Mouse (Mus musculus): ENCODE results near the gene Ipo11. TPM values are rescaled to one million over a fixed set of nuclear protein-coding genes. Genes with fewer than 3 reads are reported as not detected.

Gene Ipo11
- polyA plus RNA-seq, 1 experiment from 2014 or later, result 61.5 TPM

- H3K36me3 ChIP-seq (ENCODE audit: control insufficient read depth, insufficient read depth), result peaks cover 14% of the 10 kb centered on the region
- no peak overlapping the region for H3K9ac ChIP-seq (ENCODE audit: low read length)
- ATAC-seq (replicated peaks; ENCODE audit: extremely low read depth, insufficient read depth, low FRiP score), result no peak
- H3K9me3 ChIP-seq (replicated peaks; ENCODE audit: control insufficient read depth, low read length), result peaks cover 7% of the 10 kb centered on the region
- no peak overlapping the region for H3K27ac ChIP-seq (ENCODE audit: low read length)
- H3K27me3 ChIP-seq (ENCODE audit: control insufficient read depth, insufficient read depth, low read length), result no peaks in the 10 kb centered on the region
- no peak overlapping the region for H3K4me3 ChIP-seq (ENCODE audit: low read length)
- no peaks in the 10 kb centered on the region for H3K4me1 ChIP-seq (ENCODE audit: control insufficient read depth, insufficient read depth, low read length)
- 93% methylated on average over 7 of the region's 7 CpGs for WGBS
- no peak overlapping the region for H3K4me2 ChIP-seq (ENCODE audit: low read depth, low read length)
Observed at GRCm38 (mm10) chr13:106788817-106789216, 147.9 kb downstream of the Ipo11 start.

- H3K36me3 ChIP-seq (ENCODE audit: control insufficient read depth, insufficient read depth), result no peaks in the 10 kb centered on the region
- no peak for ATAC-seq (replicated peaks; ENCODE audit: extremely low read depth, insufficient read depth, low FRiP score)
- no peaks in the 10 kb centered on the region for H3K9me3 ChIP-seq (replicated peaks; ENCODE audit: control insufficient read depth, low read length)
- H3K27me3 ChIP-seq (ENCODE audit: control insufficient read depth, insufficient read depth, low read length), result no peaks in the 10 kb centered on the region
- no peak overlapping the region for H3K4me2 ChIP-seq (ENCODE audit: low read depth, low read length)
- no peak overlapping the region for H3K27ac ChIP-seq (ENCODE audit: low read length)
- WGBS, result 83% methylated on average over 10 of the region's 10 CpGs
- H3K4me3 ChIP-seq (ENCODE audit: low read length), result no peak overlapping the region
- H3K4me1 ChIP-seq (ENCODE audit: control insufficient read depth, insufficient read depth, low read length), result no peaks in the 10 kb centered on the region
- no peak overlapping the region for H3K9ac ChIP-seq (ENCODE audit: low read length)
Observed at GRCm38 (mm10) chr13:106768807-106769206, 168.0 kb downstream of the Ipo11 start.

- H3K4me1 ChIP-seq (ENCODE audit: control insufficient read depth, insufficient read depth, low read length), result peaks cover 15% of the 10 kb centered on the region
- no peak overlapping the region for H3K27ac ChIP-seq (ENCODE audit: low read length)
- ATAC-seq (replicated peaks; ENCODE audit: extremely low read depth, insufficient read depth, low FRiP score), result no peak
- no peaks in the 10 kb centered on the region for H3K27me3 ChIP-seq (ENCODE audit: control insufficient read depth, insufficient read depth, low read length)
- no peak overlapping the region for H3K4me3 ChIP-seq (ENCODE audit: low read length)
- no peaks in the 10 kb centered on the region for H3K36me3 ChIP-seq (ENCODE audit: control insufficient read depth, insufficient read depth)
- H3K9me3 ChIP-seq (replicated peaks; ENCODE audit: control insufficient read depth, low read length), result no peaks in the 10 kb centered on the region
- 50% methylated on average over 1 of the region's 1 CpGs for WGBS
- H3K9ac ChIP-seq (ENCODE audit: low read length), result no peak overlapping the region
- H3K4me2 ChIP-seq (ENCODE audit: low read depth, low read length), result no peak overlapping the region
Observed at GRCm38 (mm10) chr13:106762611-106763010, 174.1 kb downstream of the Ipo11 start.

- no peak overlapping the region for H3K27ac ChIP-seq (ENCODE audit: low read length)
- ATAC-seq (replicated peaks; ENCODE audit: extremely low read depth, insufficient read depth, low FRiP score), result no peak
- no peak overlapping the region for H3K9ac ChIP-seq (ENCODE audit: low read length)
- H3K27me3 ChIP-seq (ENCODE audit: control insufficient read depth, insufficient read depth, low read length), result no peaks in the 10 kb centered on the region
- H3K4me1 ChIP-seq (ENCODE audit: control insufficient read depth, insufficient read depth, low read length), result peaks cover 15% of the 10 kb centered on the region
- no peak overlapping the region for H3K4me2 ChIP-seq (ENCODE audit: low read depth, low read length)
- no peaks in the 10 kb centered on the region for H3K9me3 ChIP-seq (replicated peaks; ENCODE audit: control insufficient read depth, low read length)
- H3K36me3 ChIP-seq (ENCODE audit: control insufficient read depth, insufficient read depth), result no peaks in the 10 kb centered on the region
- WGBS, result 100% methylated on average over 1 of the region's 1 CpGs
- H3K4me3 ChIP-seq (ENCODE audit: low read length), result no peak overlapping the region
Observed at GRCm38 (mm10) chr13:106761661-106762060, 175.1 kb downstream of the Ipo11 start.

- Histone ChIP-seq H3K4me3 (ENCODE audit: low read length) (no peak overlapping the region), H3K9me3 (replicated peaks; ENCODE audit: control insufficient read depth, low read length) (no peaks in the 10 kb centered on the region), H3K36me3 (ENCODE audit: control insufficient read depth, insufficient read depth) (no peaks in the 10 kb centered on the region), H3K27me3 (ENCODE audit: control insufficient read depth, insufficient read depth, low read length) (no peaks in the 10 kb centered on the region), H3K9ac (ENCODE audit: low read length) (no peak overlapping the region), H3K27ac (ENCODE audit: low read length) (peak overlapping the region; percentile 59), H3K4me1 (ENCODE audit: control insufficient read depth, insufficient read depth, low read length) (peaks cover 15% of the 10 kb centered on the region), H3K4me2 (ENCODE audit: low read depth, low read length) (peak overlapping the region; percentile 4)
- ATAC-seq (replicated peaks; ENCODE audit: extremely low read depth, insufficient read depth, low FRiP score), result peak; percentile 77
- WGBS, result 39% methylated on average over 14 of the region's 14 CpGs
Observed at GRCm38 (mm10) chr13:106760232-106760875, 176.4 kb downstream of the Ipo11 start.

- Histone ChIP-seq H3K27me3 (ENCODE audit: control insufficient read depth, insufficient read depth, low read length) (no peaks in the 10 kb centered on the region), H3K4me1 (ENCODE audit: control insufficient read depth, insufficient read depth, low read length) (peaks cover 8% of the 10 kb centered on the region), H3K36me3 (ENCODE audit: control insufficient read depth, insufficient read depth) (no peaks in the 10 kb centered on the region), H3K9ac (ENCODE audit: low read length) (no peak overlapping the region), H3K27ac (ENCODE audit: low read length) (no peak overlapping the region), H3K4me2 (ENCODE audit: low read depth, low read length) (no peak overlapping the region), H3K9me3 (replicated peaks; ENCODE audit: control insufficient read depth, low read length) (no peaks in the 10 kb centered on the region; the same call in 1 of the 2 replicates), H3K4me3 (ENCODE audit: low read length) (no peak overlapping the region)
- WGBS, result 57% methylated on average over 5 of the region's 5 CpGs
- ATAC-seq (replicated peaks; ENCODE audit: extremely low read depth, insufficient read depth, low FRiP score), result no peak
Observed at GRCm38 (mm10) chr13:106755892-106756291, 180.9 kb downstream of the Ipo11 start.

- Histone ChIP-seq H3K27ac (ENCODE audit: low read length) (no peak overlapping the region), H3K9ac (ENCODE audit: low read length) (no peak overlapping the region), H3K4me1 (ENCODE audit: control insufficient read depth, insufficient read depth, low read length) (no peaks in the 10 kb centered on the region), H3K36me3 (ENCODE audit: control insufficient read depth, insufficient read depth) (no peaks in the 10 kb centered on the region), H3K4me3 (ENCODE audit: low read length) (no peak overlapping the region), H3K9me3 (replicated peaks; ENCODE audit: control insufficient read depth, low read length) (no peaks in the 10 kb centered on the region; the same call in 1 of the 2 replicates), H3K27me3 (ENCODE audit: control insufficient read depth, insufficient read depth, low read length) (no peaks in the 10 kb centered on the region), H3K4me2 (ENCODE audit: low read depth, low read length) (no peak overlapping the region)
- ATAC-seq (replicated peaks; ENCODE audit: extremely low read depth, insufficient read depth, low FRiP score), result no peak
- WGBS, result 71% methylated on average over 3 of the region's 3 CpGs
Observed at GRCm38 (mm10) chr13:106754216-106754615, 182.5 kb downstream of the Ipo11 start.

GRCm38 (mm10) chr13:106751951-106752350 lies 184.8 kb downstream of the Ipo11 start:
- no peak overlapping the region for H3K4me2 ChIP-seq (ENCODE audit: low read depth, low read length)
- 82% methylated on average over 1 of the region's 1 CpGs for WGBS
- H3K36me3 ChIP-seq (ENCODE audit: control insufficient read depth, insufficient read depth), result no peaks in the 10 kb centered on the region
- H3K27ac ChIP-seq (ENCODE audit: low read length), result no peak overlapping the region
- no peak for ATAC-seq (replicated peaks; ENCODE audit: extremely low read depth, insufficient read depth, low FRiP score)
- no peaks in the 10 kb centered on the region; the same call in 1 of the 2 replicates for H3K9me3 ChIP-seq (replicated peaks; ENCODE audit: control insufficient read depth, low read length)
- no peaks in the 10 kb centered on the region for H3K27me3 ChIP-seq (ENCODE audit: control insufficient read depth, insufficient read depth, low read length)
- H3K4me3 ChIP-seq (ENCODE audit: low read length), result no peak overlapping the region
- no peaks in the 10 kb centered on the region for H3K4me1 ChIP-seq (ENCODE audit: control insufficient read depth, insufficient read depth, low read length)
- H3K9ac ChIP-seq (ENCODE audit: low read length), result no peak overlapping the region

GRCm38 (mm10) chr13:106746823-106747222 lies 189.9 kb downstream of the Ipo11 start:
- ATAC-seq (replicated peaks; ENCODE audit: extremely low read depth, insufficient read depth, low FRiP score), result no peak
- no peaks in the 10 kb centered on the region for H3K27me3 ChIP-seq (ENCODE audit: control insufficient read depth, insufficient read depth, low read length)
- H3K36me3 ChIP-seq (ENCODE audit: control insufficient read depth, insufficient read depth), result no peaks in the 10 kb centered on the region
- H3K4me3 ChIP-seq (ENCODE audit: low read length), result no peak overlapping the region
- no peak overlapping the region for H3K27ac ChIP-seq (ENCODE audit: low read length)
- no peaks in the 10 kb centered on the region for H3K9me3 ChIP-seq (replicated peaks; ENCODE audit: control insufficient read depth, low read length)
- no peak overlapping the region for H3K9ac ChIP-seq (ENCODE audit: low read length)
- WGBS, result 56% methylated on average over 5 of the region's 5 CpGs
- H3K4me1 ChIP-seq (ENCODE audit: control insufficient read depth, insufficient read depth, low read length), result no peaks in the 10 kb centered on the region
- H3K4me2 ChIP-seq (ENCODE audit: low read depth, low read length), result no peak overlapping the region
